Mouse (Mus musculus) intestine, embryonic 14.5 days (tissue): ENCODE measurements around the gene Babam2. TPM values are rescaled to one million over a fixed set of nuclear protein-coding genes. Genes with fewer than 3 reads are reported as not detected.

Experiments used
- ATAC-seq: fragments of 200-750 bp; cut with Nextera tagmentation; replicated peaks from 2 replicates; pipeline ENCODE4 v1.8.0; 2017; ENCODE audit warnings: low read depth, moderate number of reproducible peaks, moderate TSS enrichment, moderate library complexity; ENCODE audit not compliant: low FRiP score, low TSS enrichment
- DNase-seq: peaks from one replicate; pipeline ENCODE4 v3.0.0-alpha.2; 2018; ENCODE audit warnings: low spot score
- H3K27ac ChIP-seq: fragments of 300-500 bp; sonication (generic); 2 replicates; pipeline ENCODE4 v1.5.1; 2014; ENCODE audit warnings: low read depth, mild to moderate bottlenecking, control low read depth
- H3K27me3 ChIP-seq: fragments of 300-500 bp; sonication (generic); replicated peaks from 2 replicates; pipeline ENCODE4 v1.6.1; 2014; ENCODE audit warnings: low read length, control low read depth; ENCODE audit not compliant: control insufficient read depth, insufficient read depth
- H3K36me3 ChIP-seq: fragments of 300-500 bp; sonication (generic); 2 replicates; pipeline ENCODE4 v1.6.1; 2014; ENCODE audit warnings: low read length, control low read depth; ENCODE audit not compliant: control insufficient read depth, insufficient read depth
- H3K4me1 ChIP-seq: fragments of 300-500 bp; sonication (generic); replicated peaks from 2 replicates; pipeline ENCODE4 v1.6.1; 2014; ENCODE audit warnings: low read length, control low read depth, mixed read lengths; ENCODE audit not compliant: control insufficient read depth, insufficient read depth
- H3K4me2 ChIP-seq: fragments of 300-500 bp; sonication (generic); 2 replicates; pipeline ENCODE4 v1.6.1; 2014; ENCODE audit warnings: low read length
- H3K4me3 ChIP-seq: fragments of 300-500 bp; sonication (generic); 2 replicates; pipeline ENCODE4 v1.5.1; 2014; ENCODE audit warnings: low read depth, low read length, control low read depth, mixed read lengths
- H3K9ac ChIP-seq: fragments of 300-500 bp; sonication (generic); 2 replicates; pipeline ENCODE4 v1.6.1; 2014; ENCODE audit warnings: mild to moderate bottlenecking, low read length
- H3K9me3 ChIP-seq: fragments of 300-500 bp; sonication (generic); 2 replicates; pipeline ENCODE4 v1.6.1; 2016; ENCODE audit warnings: low read length, control low read depth; ENCODE audit not compliant: control insufficient read depth
- WGBS: fragments of 180-500 bp; shearing (Covaris S2); extraction: QIAGEN DNeasy Blood & Tissue Kit; methylation state at CpG from one replicate; pipeline ENCODE4 v1.1.7; 2014; 5-methylcytosine and 5-hydroxymethylcytosine counted together
- polyA plus RNA-seq: library from polyadenylated mRNA; unstranded; fragments of >200 nt; fragmentation: Nextera tagmentation; extraction: Ambion mirVana; gene quantifications from 2 replicates; pipeline ENCODE4 v1.2.1, GENCODE M21; 2014

The Babam2 gene
- polyA plus RNA-seq, 1 experiment from 2014 or later, result 43.5 TPM

GRCm38 (mm10) chr5:31755255-31755654, 57.8 kb downstream of the Babam2 start:
- Histone ChIP-seq H3K27ac (no peak overlapping the region), H3K27me3 (no peaks in the 10 kb centered on the region), H3K4me2 (no peak overlapping the region), H3K4me3 (no peak overlapping the region), H3K4me1 (peaks cover 5% of the 10 kb centered on the region; the same call in 1 of the 2 replicates), H3K9ac (no peak overlapping the region), H3K9me3 (no peaks in the 10 kb centered on the region), H3K36me3 (no peaks in the 10 kb centered on the region)
- no peak for DNase-seq
- 90% methylated on average over 3 of the region's 3 CpGs for WGBS
- ATAC-seq, result no peak

- Histone ChIP-seq H3K4me3 (no peak overlapping the region), H3K9ac (no peak overlapping the region), H3K4me1 (no peaks in the 10 kb centered on the region), H3K27ac (no peak overlapping the region), H3K36me3 (no peaks in the 10 kb centered on the region), H3K4me2 (no peak overlapping the region), H3K27me3 (no peaks in the 10 kb centered on the region), H3K9me3 (no peaks in the 10 kb centered on the region)
- no peak for DNase-seq
- 88% methylated on average over 9 of the region's 9 CpGs for WGBS
- no peak for ATAC-seq
These were observed 61.0 kb downstream of the Babam2 start for GRCm38 (mm10) chr5:31758310-31759091.

- Histone ChIP-seq H3K9me3 (no peaks in the 10 kb centered on the region), H3K9ac (no peak overlapping the region), H3K4me1 (no peaks in the 10 kb centered on the region), H3K4me3 (no peak overlapping the region), H3K27ac (no peak overlapping the region), H3K4me2 (no peak overlapping the region), H3K27me3 (no peaks in the 10 kb centered on the region), H3K36me3 (no peaks in the 10 kb centered on the region)
- ATAC-seq (no peak), DNase-seq (no peak)
- 96% methylated on average over 4 of the region's 4 CpGs for WGBS
These were observed 64.4 kb downstream of the Babam2 start for GRCm38 (mm10) chr5:31761836-31762235.

- Histone ChIP-seq H3K36me3 (no peaks in the 10 kb centered on the region), H3K4me1 (no peaks in the 10 kb centered on the region), H3K4me2 (no peak overlapping the region), H3K9me3 (no peaks in the 10 kb centered on the region), H3K27ac (no peak overlapping the region), H3K9ac (no peak overlapping the region), H3K4me3 (no peak overlapping the region), H3K27me3 (no peaks in the 10 kb centered on the region)
- DNase-seq (no peak), ATAC-seq (no peak)
- 65% methylated on average over 1 of the region's 1 CpGs for WGBS
These were observed 65.3 kb downstream of the Babam2 start for GRCm38 (mm10) chr5:31762773-31763172.

- H3K4me2 ChIP-seq, result no peak overlapping the region
- ATAC-seq, result no peak
- H3K4me1 ChIP-seq, result no peaks in the 10 kb centered on the region
- no peaks in the 10 kb centered on the region for H3K36me3 ChIP-seq
- H3K9me3 ChIP-seq, result no peaks in the 10 kb centered on the region
- no peak overlapping the region for H3K4me3 ChIP-seq
- no peak overlapping the region for H3K9ac ChIP-seq
- 81% methylated on average over 2 of the region's 2 CpGs for WGBS
- DNase-seq, result no peak
- no peak overlapping the region for H3K27ac ChIP-seq
- no peaks in the 10 kb centered on the region for H3K27me3 ChIP-seq
These were observed 68.3 kb downstream of the Babam2 start for GRCm38 (mm10) chr5:31765824-31766223.

GRCm38 (mm10) chr5:31766841-31767542, 69.5 kb downstream of the Babam2 start:
- no peaks in the 10 kb centered on the region for H3K9me3 ChIP-seq
- no peak for DNase-seq
- no peak overlapping the region for H3K9ac ChIP-seq
- no peaks in the 10 kb centered on the region for H3K4me1 ChIP-seq
- H3K4me2 ChIP-seq, result no peak overlapping the region
- no peaks in the 10 kb centered on the region for H3K27me3 ChIP-seq
- 59% methylated on average over 4 of the region's 4 CpGs for WGBS
- no peak overlapping the region for H3K27ac ChIP-seq
- H3K4me3 ChIP-seq, result no peak overlapping the region
- no peak for ATAC-seq
- no peaks in the 10 kb centered on the region for H3K36me3 ChIP-seq

- no peak overlapping the region for H3K4me3 ChIP-seq
- WGBS, result 85% methylated on average over 5 of the region's 5 CpGs
These were observed 74.0 kb downstream of the Babam2 start for GRCm38 (mm10) chr5:31771486-31771885.

GRCm38 (mm10) chr5:31771921-31772320, 74.4 kb downstream of the Babam2 start:
- Histone ChIP-seq H3K9ac (no peak overlapping the region), H3K4me2 (no peak overlapping the region), H3K27me3 (no peaks in the 10 kb centered on the region), H3K36me3 (no peaks in the 10 kb centered on the region), H3K9me3 (no peaks in the 10 kb centered on the region), H3K4me3 (no peak overlapping the region), H3K27ac (no peak overlapping the region), H3K4me1 (no peaks in the 10 kb centered on the region)
- DNase-seq (no peak), ATAC-seq (no peak)
- WGBS, result 88% methylated on average over 4 of the region's 4 CpGs

More at GRCm38 (mm10) chr5:31771486-31771885, 74.0 kb downstream of the Babam2 start:
- ATAC-seq (no peak), DNase-seq (no peak)
- H3K36me3 ChIP-seq, result no peaks in the 10 kb centered on the region
- H3K4me1 ChIP-seq, result no peaks in the 10 kb centered on the region
- no peaks in the 10 kb centered on the region for H3K9me3 ChIP-seq
- no peak overlapping the region for H3K4me2 ChIP-seq
- no peak overlapping the region for H3K9ac ChIP-seq
- no peak overlapping the region for H3K27ac ChIP-seq
- H3K27me3 ChIP-seq, result no peaks in the 10 kb centered on the region
